Mouse (Mus musculus): ENCODE results near the gene Ppara. TPM values are rescaled to one million over a fixed set of nuclear protein-coding genes. Genes with fewer than 3 reads are reported as not detected.
A peak's percentile ranks its signal among the peaks of the same experiment; 100 is the strongest.

Ppara gene
- 8.8 and 10.6 TPM in 2 replicates for polyA plus RNA-seq (2014; fragmentation: Nextera tagmentation; extraction: Ambion mirVana)

- ATAC-seq (ENCODE audit: insufficient number of reproducible peaks, insufficient read depth, low FRiP score, low read depth), result peak; percentile 76
- H3K27ac ChIP-seq (replicated peaks in 1 of 2; ENCODE audit: control insufficient read depth in 1 of 2, insufficient read depth in 1 of 2, low read depth in 2 of 2, low read length in 2 of 2), result peak within 1 kb of the TSS; percentile 81 to 86
- H3K9me3 ChIP-seq (ENCODE audit: control insufficient read depth, low read length), result no peaks in the 10 kb centered on the region
- WGBS, result 4% methylated on average over 28 of the region's 28 CpGs
- peaks cover 35% of the 10 kb centered on the region for H3K27me3 ChIP-seq (ENCODE audit: control insufficient read depth, insufficient read depth, low read length)
- peak within 1 kb of the TSS; percentile 81 for H3K9ac ChIP-seq (ENCODE audit: low read length)
- H3K4me3 ChIP-seq (ENCODE audit: control insufficient read depth in 1 of 2, insufficient read depth in 1 of 2, low read depth in 1 of 2, low read length in 2 of 2), result peak within 1 kb of the TSS; percentile 61 to 68
- H3K4me1 ChIP-seq (ENCODE audit: control insufficient read depth in 2 of 2, insufficient read depth in 2 of 2, low read length in 2 of 2), result peaks cover 6 to 10% of the 10 kb centered on the region in 2 experiments
- H3K4me2 ChIP-seq (ENCODE audit: low read length), result peak within 1 kb of the TSS; percentile 89
- H3K36me3 ChIP-seq (ENCODE audit: control insufficient read depth, insufficient read depth, low read length), result no peaks in the 10 kb centered on the region
Observed at GRCm38 (mm10) chr15:85734571-85735033, at the start of gene Ppara. TSS of gene Ppara (plus strand) at chr15:85734983.

GRCm38 (mm10) chr15:85686641-85687395, 48.0 kb upstream of the Ppara start:
- peak; percentile 76 for ATAC-seq (ENCODE audit: insufficient number of reproducible peaks, insufficient read depth, low FRiP score, low read depth)
- H3K36me3 ChIP-seq (ENCODE audit: control insufficient read depth, insufficient read depth, low read length), result peaks cover 64% of the 10 kb centered on the region
- peak overlapping the region; percentile 59 to 75 for H3K27ac ChIP-seq (replicated peaks in 1 of 2; ENCODE audit: control insufficient read depth in 1 of 2, insufficient read depth in 1 of 2, low read depth in 2 of 2, low read length in 2 of 2)
- 65% methylated on average over 11 of the region's 11 CpGs for WGBS
- H3K4me3 ChIP-seq (ENCODE audit: control insufficient read depth in 1 of 2, insufficient read depth in 1 of 2, low read depth in 1 of 2, low read length in 2 of 2), result no peak overlapping the region
- no peak overlapping the region for H3K4me2 ChIP-seq (ENCODE audit: low read length)
- H3K4me1 ChIP-seq (ENCODE audit: control insufficient read depth in 2 of 2, insufficient read depth in 2 of 2, low read length in 2 of 2), result peaks cover 7 to 12% of the 10 kb centered on the region in 2 experiments; a peak in 3 of 4 replicates
- no peak overlapping the region for H3K9ac ChIP-seq (ENCODE audit: low read length)
- no peaks in the 10 kb centered on the region for H3K9me3 ChIP-seq (ENCODE audit: control insufficient read depth, low read length)
- no peaks in the 10 kb centered on the region for H3K27me3 ChIP-seq (ENCODE audit: control insufficient read depth, insufficient read depth, low read length)

DNA sequence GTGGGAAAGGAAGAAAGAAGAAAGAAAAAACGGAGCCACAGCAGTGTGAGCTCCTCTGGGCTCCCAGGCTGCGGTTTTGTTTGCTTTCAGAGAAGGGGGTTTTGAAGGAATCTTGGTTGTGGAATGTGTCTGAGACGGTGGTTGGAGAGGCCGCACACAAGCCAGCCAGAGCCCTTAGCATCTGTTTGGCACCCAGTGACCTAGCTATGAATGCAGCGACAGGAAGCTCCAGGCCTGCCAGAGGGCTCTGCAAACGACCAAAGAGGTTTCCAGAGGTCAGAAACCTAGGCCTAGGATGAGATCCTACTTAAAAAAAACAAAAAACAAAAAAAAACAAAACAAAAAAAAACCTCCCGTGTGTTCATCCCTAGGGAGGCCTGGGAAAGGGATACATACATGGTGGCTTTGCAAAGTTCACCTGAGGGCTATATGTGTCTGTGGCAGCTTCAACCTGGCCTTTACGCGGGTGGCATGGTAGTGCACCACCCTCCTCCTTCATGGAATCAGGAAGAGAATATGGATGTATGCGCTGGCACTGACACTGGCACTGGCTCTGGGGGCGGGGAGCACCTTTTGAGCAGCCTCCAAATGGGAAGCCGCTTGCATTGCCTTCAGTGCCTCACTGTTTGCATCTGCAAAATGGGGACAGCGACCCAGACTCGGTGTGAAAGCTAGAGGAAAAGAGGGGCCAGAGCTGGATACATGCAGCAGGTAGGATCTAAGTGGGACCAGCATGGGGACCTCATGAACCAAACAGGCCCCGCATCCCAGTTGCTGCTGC, 47.0 kb upstream of the Ppara start:
- no peak for ATAC-seq (ENCODE audit: insufficient number of reproducible peaks, insufficient read depth, low FRiP score, low read depth)
- H3K27me3 ChIP-seq (ENCODE audit: control insufficient read depth, insufficient read depth, low read length), result no peaks in the 10 kb centered on the region
- peaks cover 7 to 12% of the 10 kb centered on the region in 2 experiments; a peak in 3 of 4 replicates for H3K4me1 ChIP-seq (ENCODE audit: control insufficient read depth in 2 of 2, insufficient read depth in 2 of 2, low read length in 2 of 2)
- no peaks in the 10 kb centered on the region for H3K9me3 ChIP-seq (ENCODE audit: control insufficient read depth, low read length)
- no peak overlapping the region for H3K4me2 ChIP-seq (ENCODE audit: low read length)
- WGBS, result 68% methylated on average over 15 of the region's 15 CpGs
- H3K9ac ChIP-seq (ENCODE audit: low read length), result no peak overlapping the region
- peak overlapping the region; percentile 59 to 75; a peak in 3 of 4 replicates for H3K27ac ChIP-seq (replicated peaks in 1 of 2; ENCODE audit: control insufficient read depth in 1 of 2, insufficient read depth in 1 of 2, low read depth in 2 of 2, low read length in 2 of 2)
- H3K4me3 ChIP-seq (ENCODE audit: control insufficient read depth in 1 of 2, insufficient read depth in 1 of 2, low read depth in 1 of 2, low read length in 2 of 2), result no peak overlapping the region
- H3K36me3 ChIP-seq (ENCODE audit: control insufficient read depth, insufficient read depth, low read length), result peaks cover 65% of the 10 kb centered on the region

DNA sequence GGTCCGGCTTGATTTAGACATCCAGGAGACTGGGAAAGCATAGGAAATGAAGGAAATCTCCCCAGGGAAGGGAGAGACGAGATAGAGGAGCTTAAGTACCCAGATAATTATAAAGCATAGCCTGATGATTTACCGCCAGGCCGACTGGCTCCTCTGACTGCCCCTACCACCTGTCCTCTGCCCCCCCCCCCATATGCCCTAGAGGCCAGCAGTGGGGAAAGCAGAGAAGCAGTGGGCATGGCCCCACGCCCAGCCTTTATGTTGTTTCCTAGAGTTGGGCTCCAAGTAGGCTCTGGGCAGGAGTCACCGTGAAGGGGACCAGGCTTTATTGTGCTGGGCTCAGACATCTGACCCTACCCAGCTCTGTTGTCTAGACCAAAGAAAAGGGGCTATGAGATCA, 46.0 kb upstream of the Ppara start:
- no peaks in the 10 kb centered on the region for H3K9me3 ChIP-seq (ENCODE audit: control insufficient read depth, low read length)
- peaks cover 7 to 12% of the 10 kb centered on the region in 2 experiments; a peak in 3 of 4 replicates for H3K4me1 ChIP-seq (ENCODE audit: control insufficient read depth in 2 of 2, insufficient read depth in 2 of 2, low read length in 2 of 2)
- H3K9ac ChIP-seq (ENCODE audit: low read length), result no peak overlapping the region
- no peak for ATAC-seq (ENCODE audit: insufficient number of reproducible peaks, insufficient read depth, low FRiP score, low read depth)
- no peak overlapping the region for H3K4me3 ChIP-seq (ENCODE audit: control insufficient read depth in 1 of 2, insufficient read depth in 1 of 2, low read depth in 1 of 2, low read length in 2 of 2)
- H3K27ac ChIP-seq (replicated peaks in 1 of 2; ENCODE audit: control insufficient read depth in 1 of 2, insufficient read depth in 1 of 2, low read depth in 2 of 2, low read length in 2 of 2), result no peak overlapping the region
- 68% methylated on average over 6 of the region's 6 CpGs for WGBS
- H3K4me2 ChIP-seq (ENCODE audit: low read length), result no peak overlapping the region
- H3K27me3 ChIP-seq (ENCODE audit: control insufficient read depth, insufficient read depth, low read length), result no peaks in the 10 kb centered on the region
- peaks cover 65% of the 10 kb centered on the region for H3K36me3 ChIP-seq (ENCODE audit: control insufficient read depth, insufficient read depth, low read length)

DNA sequence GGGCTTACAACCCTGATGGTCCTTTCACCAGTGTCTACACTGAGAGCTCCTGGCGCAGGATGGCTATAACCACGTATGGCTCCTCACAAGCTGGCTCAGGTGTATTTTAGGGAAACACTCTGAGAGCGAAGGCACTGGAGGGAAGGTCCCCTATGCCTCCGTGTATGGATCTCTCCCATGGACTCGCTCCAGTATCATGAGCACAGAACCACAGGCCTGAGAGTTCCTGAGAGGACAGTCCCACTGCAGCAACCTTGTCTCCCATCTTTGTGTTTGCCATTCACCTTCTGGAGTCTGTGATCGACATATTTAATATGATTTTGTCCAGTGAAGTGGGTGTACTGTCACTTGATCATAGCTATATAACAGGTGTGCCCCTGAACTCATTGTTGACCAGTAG, 45.3 kb upstream of the Ppara start:
- Histone ChIP-seq H3K36me3 (ENCODE audit: control insufficient read depth, insufficient read depth, low read length) (peaks cover 65% of the 10 kb centered on the region), H3K4me2 (ENCODE audit: low read length) (no peak overlapping the region), H3K27ac (replicated peaks in 1 of 2; ENCODE audit: control insufficient read depth in 1 of 2, insufficient read depth in 1 of 2, low read depth in 2 of 2, low read length in 2 of 2) (no peak overlapping the region), H3K4me1 (ENCODE audit: control insufficient read depth in 2 of 2, insufficient read depth in 2 of 2, low read length in 2 of 2) (peaks cover 7 to 12% of the 10 kb centered on the region in 2 experiments; a peak in 3 of 4 replicates), H3K9ac (ENCODE audit: low read length) (no peak overlapping the region), H3K9me3 (ENCODE audit: control insufficient read depth, low read length) (no peaks in the 10 kb centered on the region), H3K4me3 (ENCODE audit: control insufficient read depth in 1 of 2, insufficient read depth in 1 of 2, low read depth in 1 of 2, low read length in 2 of 2) (no peak overlapping the region), H3K27me3 (ENCODE audit: control insufficient read depth, insufficient read depth, low read length) (no peaks in the 10 kb centered on the region)
- 86% methylated on average over 6 of the region's 6 CpGs for WGBS
- ATAC-seq (ENCODE audit: insufficient number of reproducible peaks, insufficient read depth, low FRiP score, low read depth), result no peak

- no peak for ATAC-seq (ENCODE audit: insufficient number of reproducible peaks, insufficient read depth, low FRiP score, low read depth)
- no peaks in the 10 kb centered on the region for H3K27me3 ChIP-seq (ENCODE audit: control insufficient read depth, insufficient read depth, low read length)
- H3K36me3 ChIP-seq (ENCODE audit: control insufficient read depth, insufficient read depth, low read length), result peaks cover 65% of the 10 kb centered on the region
- no peak overlapping the region for H3K4me3 ChIP-seq (ENCODE audit: control insufficient read depth in 1 of 2, insufficient read depth in 1 of 2, low read depth in 1 of 2, low read length in 2 of 2)
- 87% methylated on average over 6 of the region's 6 CpGs for WGBS
- no peaks in the 10 kb centered on the region for H3K9me3 ChIP-seq (ENCODE audit: control insufficient read depth, low read length)
- no peak overlapping the region for H3K9ac ChIP-seq (ENCODE audit: low read length)
- no peak overlapping the region for H3K27ac ChIP-seq (replicated peaks in 1 of 2; ENCODE audit: control insufficient read depth in 1 of 2, insufficient read depth in 1 of 2, low read depth in 2 of 2, low read length in 2 of 2)
- no peak overlapping the region for H3K4me2 ChIP-seq (ENCODE audit: low read length)
- peaks cover 7 to 12% of the 10 kb centered on the region in 2 experiments; a peak in 3 of 4 replicates for H3K4me1 ChIP-seq (ENCODE audit: control insufficient read depth in 2 of 2, insufficient read depth in 2 of 2, low read length in 2 of 2)
Observed at GRCm38 (mm10) chr15:85690058-85690457, 44.7 kb upstream of the Ppara start.

DNA sequence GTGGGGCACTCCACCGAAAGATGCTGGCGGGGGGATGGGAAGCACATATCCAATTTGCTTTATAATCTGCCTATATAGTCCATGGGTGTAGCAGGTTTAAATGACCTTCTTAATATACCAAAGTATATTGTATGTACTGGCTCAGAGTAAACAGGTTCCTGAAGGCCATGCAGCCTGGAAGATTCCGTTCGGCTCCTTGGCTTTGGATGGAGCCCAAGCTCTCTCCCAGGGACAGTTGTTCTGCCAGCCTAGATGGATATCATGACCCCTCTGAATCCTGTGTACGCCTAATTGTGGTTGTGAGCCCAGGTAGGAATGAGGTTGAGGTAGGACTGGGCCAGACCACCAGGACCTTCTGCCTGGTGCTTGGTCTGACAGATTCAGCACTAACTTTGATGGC, 43.9 kb upstream of the Ppara start:
- H3K36me3 ChIP-seq (ENCODE audit: control insufficient read depth, insufficient read depth, low read length), result peaks cover 68% of the 10 kb centered on the region
- H3K4me1 ChIP-seq (ENCODE audit: control insufficient read depth in 2 of 2, insufficient read depth in 2 of 2, low read length in 2 of 2), result peaks cover 7 to 12% of the 10 kb centered on the region in 2 experiments; a peak in 3 of 4 replicates
- H3K9ac ChIP-seq (ENCODE audit: low read length), result no peak overlapping the region
- no peak overlapping the region for H3K4me2 ChIP-seq (ENCODE audit: low read length)
- WGBS, result 89% methylated on average over 5 of the region's 5 CpGs
- H3K27me3 ChIP-seq (ENCODE audit: control insufficient read depth, insufficient read depth, low read length), result no peaks in the 10 kb centered on the region
- ATAC-seq (ENCODE audit: insufficient number of reproducible peaks, insufficient read depth, low FRiP score, low read depth), result no peak
- H3K27ac ChIP-seq (replicated peaks in 1 of 2; ENCODE audit: control insufficient read depth in 1 of 2, insufficient read depth in 1 of 2, low read depth in 2 of 2, low read length in 2 of 2), result no peak overlapping the region
- no peak overlapping the region for H3K4me3 ChIP-seq (ENCODE audit: control insufficient read depth in 1 of 2, insufficient read depth in 1 of 2, low read depth in 1 of 2, low read length in 2 of 2)
- no peaks in the 10 kb centered on the region for H3K9me3 ChIP-seq (ENCODE audit: control insufficient read depth, low read length)

All from heart, embryonic 14.5 days (tissue).